Mouse (Mus musculus): ENCODE results near the gene Kif24. TPM values are rescaled to one million over a fixed set of nuclear protein-coding genes. Genes with fewer than 3 reads are reported as not detected.
A peak's percentile ranks its signal among the peaks of the same experiment; 100 is the strongest.

Gene Kif24
- polyA plus RNA-seq, 1 experiment from 2014 or later, result 1.3 TPM

DNA sequence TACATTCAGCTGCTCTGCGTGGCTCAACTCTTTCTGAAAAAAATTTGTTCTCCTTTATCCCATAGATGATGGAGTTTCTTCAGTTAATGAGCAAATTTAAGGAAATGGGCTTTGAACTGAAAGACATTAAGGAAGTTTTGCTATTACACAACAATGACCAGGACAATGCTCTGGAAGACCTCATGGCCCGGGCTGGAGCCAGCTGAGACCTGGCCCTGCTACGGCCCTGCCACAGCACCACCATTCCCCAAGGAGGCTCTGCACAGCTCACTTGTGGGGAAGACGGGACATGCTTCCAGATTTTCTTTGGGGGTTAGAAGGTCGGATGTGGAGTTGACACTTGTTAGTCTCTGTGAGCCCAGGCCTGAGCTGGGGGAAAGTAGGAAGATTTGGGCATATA is 76.1 kb downstream of the Kif24 start:
- Histone ChIP-seq H3K4me3 (ENCODE audit: low read depth, low read length) (no peak overlapping the region), H3K27ac (ENCODE audit: low read length) (no peak overlapping the region), H3K27me3 (replicated peaks; ENCODE audit: insufficient read depth, low read length) (no peaks in the 10 kb centered on the region), H3K9me3 (ENCODE audit: low read length) (no peaks in the 10 kb centered on the region), H3K4me2 (replicated peaks; ENCODE audit: low read depth, low read length) (no peak overlapping the region), H3K9ac (replicated peaks; ENCODE audit: low read depth) (no peak overlapping the region), H3K4me1 (ENCODE audit: insufficient read depth, low read depth, low read length) (no peaks in the 10 kb centered on the region), H3K36me3 (ENCODE audit: insufficient read depth, low read length) (no peaks in the 10 kb centered on the region; the same call in 1 of the 2 replicates)
- TF ChIP-seq CTCF (IDR thresholded peaks at IDR 0.05), result no peak
- TF ChIP-seq EP300 (IDR thresholded peaks at IDR 0.05), result no peak
- DNase-seq (ENCODE audit: low spot score) (no peak), ATAC-seq (no peak)
- 73% methylated on average over 5 of the region's 5 CpGs for WGBS

DNA sequence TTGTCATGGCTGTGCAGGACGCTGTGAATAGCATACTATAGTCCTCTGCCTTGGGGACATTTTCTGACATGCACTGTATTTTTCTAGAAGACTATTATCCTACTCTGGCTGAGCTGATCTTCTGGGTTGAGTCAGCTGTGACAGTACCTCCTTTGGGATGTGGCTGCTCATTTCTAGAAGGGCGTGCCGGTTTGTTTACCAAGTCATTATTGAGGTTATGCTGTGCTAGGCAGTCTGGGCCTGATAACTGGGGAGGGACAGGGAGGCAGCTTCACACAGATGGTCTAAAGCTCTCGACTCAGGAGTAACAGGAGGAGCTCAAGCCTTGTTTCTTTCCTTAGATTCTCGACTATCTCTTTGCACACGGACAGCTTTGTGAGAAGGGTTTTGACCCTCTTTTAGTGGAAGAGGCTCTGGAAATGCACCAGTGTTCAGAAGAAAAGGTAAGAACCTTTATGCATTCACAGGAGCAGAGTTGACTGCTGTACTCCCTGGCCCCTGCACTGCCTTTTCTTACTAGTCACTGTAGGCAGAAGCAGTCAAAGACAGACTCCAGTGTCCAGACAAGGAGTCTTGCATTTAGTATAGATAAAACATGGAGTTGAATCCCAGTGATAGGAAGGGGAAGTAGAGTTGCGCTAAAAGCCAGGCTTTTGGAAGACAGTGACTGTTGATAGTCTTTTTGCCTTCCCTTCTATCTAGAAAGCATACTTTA is 76.8 kb downstream of the Kif24 start:
- WGBS, result 72% methylated on average over 7 of the region's 7 CpGs
- no peak for TF ChIP-seq EP300 (IDR thresholded peaks at IDR 0.05)
- no peak for TF ChIP-seq CTCF (IDR thresholded peaks at IDR 0.05)
- Histone ChIP-seq H3K9ac (replicated peaks; ENCODE audit: low read depth) (no peak overlapping the region), H3K27me3 (replicated peaks; ENCODE audit: insufficient read depth, low read length) (no peaks in the 10 kb centered on the region), H3K4me1 (ENCODE audit: insufficient read depth, low read depth, low read length) (no peaks in the 10 kb centered on the region), H3K9me3 (ENCODE audit: low read length) (no peaks in the 10 kb centered on the region), H3K4me2 (replicated peaks; ENCODE audit: low read depth, low read length) (no peak overlapping the region), H3K27ac (ENCODE audit: low read length) (no peak overlapping the region), H3K36me3 (ENCODE audit: insufficient read depth, low read length) (no peaks in the 10 kb centered on the region; the same call in 1 of the 2 replicates), H3K4me3 (ENCODE audit: low read depth, low read length) (no peak overlapping the region)
- DNase-seq (ENCODE audit: low spot score) (no peak), ATAC-seq (no peak; the same call in 1 of the 2 replicates)

DNA sequence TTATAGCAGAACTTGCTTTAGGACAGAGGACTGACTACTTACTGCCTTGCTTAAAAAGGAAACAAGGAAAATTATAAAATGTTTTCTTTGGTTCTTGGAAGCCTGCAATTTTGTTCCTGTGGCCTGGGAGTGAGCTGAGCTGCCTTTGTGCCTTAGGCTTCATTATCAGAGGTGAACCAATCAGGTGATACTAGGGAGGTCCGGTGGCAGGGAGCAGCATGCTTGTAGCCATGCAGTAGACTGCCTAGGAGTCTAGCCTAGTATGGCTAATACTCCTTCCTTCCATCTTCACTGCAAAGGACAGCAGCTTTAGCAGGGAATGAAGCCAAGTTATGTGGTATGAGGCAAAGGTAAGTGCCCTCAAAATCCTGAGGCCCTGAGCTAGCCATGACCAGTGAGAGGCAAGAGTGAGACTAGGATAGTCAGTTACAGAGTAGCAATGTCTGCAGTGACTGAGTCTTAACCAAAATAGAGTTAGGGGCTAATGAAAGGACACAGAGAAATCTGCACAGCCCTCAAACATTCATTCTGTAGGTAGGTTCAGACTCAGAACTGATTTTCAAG is 78.2 kb downstream of the Kif24 start:
- ATAC-seq, result no peak
- TF ChIP-seq CTCF (IDR thresholded peaks at IDR 0.05) (no peak), EP300 (IDR thresholded peaks at IDR 0.05) (no peak)
- H3K4me3 ChIP-seq (ENCODE audit: low read depth, low read length), result no peak overlapping the region

DNA sequence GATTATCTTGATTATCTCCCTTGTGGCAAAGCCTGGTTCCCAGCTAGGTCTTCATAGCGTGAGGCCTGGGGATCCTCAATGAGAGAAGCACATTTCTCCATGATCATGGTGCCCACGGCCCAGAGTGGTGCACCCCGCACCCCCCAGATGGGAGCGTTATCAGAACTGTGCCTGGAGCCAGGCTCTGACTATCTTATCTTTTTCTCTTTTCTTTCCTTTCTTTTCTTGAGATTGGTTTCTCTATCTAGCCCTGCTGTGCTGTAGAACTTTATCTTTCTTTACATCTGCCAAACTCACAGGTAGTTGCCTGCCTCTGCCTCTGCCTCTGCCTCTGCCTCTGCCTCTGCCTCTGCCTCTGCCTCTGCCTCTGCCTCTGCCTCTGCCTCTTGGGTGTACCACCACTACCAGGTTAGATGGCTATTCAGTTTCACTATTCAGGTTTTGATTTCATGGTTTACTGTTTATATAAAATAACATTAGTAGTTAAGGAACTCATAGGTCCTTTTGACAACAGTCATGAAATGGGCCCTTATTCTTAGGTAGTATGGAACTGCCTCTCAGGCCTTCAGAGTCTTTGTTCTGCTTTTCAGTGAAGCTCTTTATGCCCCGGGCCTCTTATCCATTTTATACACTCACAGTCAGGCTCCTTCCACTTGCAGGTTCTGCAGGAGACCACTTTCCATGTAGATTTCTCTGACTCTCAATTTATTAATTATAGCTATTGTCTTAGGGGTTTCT is 83.3 kb downstream of the Kif24 start:
- peaks cover 22% of the 10 kb centered on the region for H3K36me3 ChIP-seq (ENCODE audit: insufficient read depth, low read length)
- ATAC-seq, result no peak
- 94% methylated on average over 5 of the region's 5 CpGs for WGBS

More for the DNA sequence above, 78.2 kb downstream of the Kif24 start:
- no peak overlapping the region for H3K9ac ChIP-seq (replicated peaks; ENCODE audit: low read depth)
- no peaks in the 10 kb centered on the region for H3K27me3 ChIP-seq (replicated peaks; ENCODE audit: insufficient read depth, low read length)
- H3K27ac ChIP-seq (ENCODE audit: low read length), result no peak overlapping the region
- no peaks in the 10 kb centered on the region for H3K4me1 ChIP-seq (ENCODE audit: insufficient read depth, low read depth, low read length)
- peaks cover 2% of the 10 kb centered on the region; the same call in 1 of the 2 replicates for H3K36me3 ChIP-seq (ENCODE audit: insufficient read depth, low read length)
- H3K9me3 ChIP-seq (ENCODE audit: low read length), result no peaks in the 10 kb centered on the region
- WGBS, result 71% methylated on average over 1 of the region's 1 CpGs
- DNase-seq (ENCODE audit: low spot score), result no peak
- no peak overlapping the region for H3K4me2 ChIP-seq (replicated peaks; ENCODE audit: low read depth, low read length)

DNA sequence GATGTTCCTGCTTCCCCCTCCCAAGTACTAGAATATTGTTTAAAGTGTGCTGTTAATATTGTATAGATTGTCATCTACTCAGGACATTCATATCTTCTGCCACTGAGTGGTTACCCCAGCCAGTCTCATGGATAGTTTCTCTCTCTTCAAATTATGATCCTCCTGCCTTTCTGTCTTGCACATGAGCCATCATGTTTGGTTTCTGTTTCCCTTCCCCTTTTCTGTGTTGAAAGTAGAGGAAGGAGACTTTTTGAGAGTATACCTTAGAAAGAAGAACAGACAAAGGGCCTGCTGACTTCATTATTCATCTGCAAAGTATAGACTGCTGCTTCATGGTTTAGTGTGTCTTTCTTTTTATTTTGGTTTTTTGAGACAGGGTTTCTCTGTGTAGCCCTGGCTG is 87.1 kb downstream of the Kif24 start:
- Histone ChIP-seq H3K27me3 (replicated peaks; ENCODE audit: insufficient read depth, low read length) (no peaks in the 10 kb centered on the region), H3K4me1 (ENCODE audit: insufficient read depth, low read depth, low read length) (no peaks in the 10 kb centered on the region), H3K36me3 (ENCODE audit: insufficient read depth, low read length) (peaks cover 22% of the 10 kb centered on the region), H3K4me3 (ENCODE audit: low read depth, low read length) (no peak overlapping the region), H3K4me2 (replicated peaks; ENCODE audit: low read depth, low read length) (no peak overlapping the region), H3K9me3 (ENCODE audit: low read length) (no peaks in the 10 kb centered on the region), H3K27ac (ENCODE audit: low read length) (no peak overlapping the region), H3K9ac (replicated peaks; ENCODE audit: low read depth) (no peak overlapping the region)
- ATAC-seq (no peak), DNase-seq (ENCODE audit: low spot score) (no peak)
- TF ChIP-seq CTCF (IDR thresholded peaks at IDR 0.05) (no peak), EP300 (IDR thresholded peaks at IDR 0.05) (no peak)

More for the DNA sequence above, 83.3 kb downstream of the Kif24 start:
- Histone ChIP-seq H3K4me3 (ENCODE audit: low read depth, low read length) (no peak overlapping the region), H3K27ac (ENCODE audit: low read length) (no peak overlapping the region), H3K9me3 (ENCODE audit: low read length) (no peaks in the 10 kb centered on the region), H3K4me2 (replicated peaks; ENCODE audit: low read depth, low read length) (no peak overlapping the region), H3K9ac (replicated peaks; ENCODE audit: low read depth) (no peak overlapping the region), H3K27me3 (replicated peaks; ENCODE audit: insufficient read depth, low read length) (no peaks in the 10 kb centered on the region), H3K4me1 (ENCODE audit: insufficient read depth, low read depth, low read length) (no peaks in the 10 kb centered on the region)
- no peak for TF ChIP-seq CTCF (IDR thresholded peaks at IDR 0.05)
- no peak for TF ChIP-seq EP300 (IDR thresholded peaks at IDR 0.05)
- no peak for DNase-seq (ENCODE audit: low spot score)

DNA sequence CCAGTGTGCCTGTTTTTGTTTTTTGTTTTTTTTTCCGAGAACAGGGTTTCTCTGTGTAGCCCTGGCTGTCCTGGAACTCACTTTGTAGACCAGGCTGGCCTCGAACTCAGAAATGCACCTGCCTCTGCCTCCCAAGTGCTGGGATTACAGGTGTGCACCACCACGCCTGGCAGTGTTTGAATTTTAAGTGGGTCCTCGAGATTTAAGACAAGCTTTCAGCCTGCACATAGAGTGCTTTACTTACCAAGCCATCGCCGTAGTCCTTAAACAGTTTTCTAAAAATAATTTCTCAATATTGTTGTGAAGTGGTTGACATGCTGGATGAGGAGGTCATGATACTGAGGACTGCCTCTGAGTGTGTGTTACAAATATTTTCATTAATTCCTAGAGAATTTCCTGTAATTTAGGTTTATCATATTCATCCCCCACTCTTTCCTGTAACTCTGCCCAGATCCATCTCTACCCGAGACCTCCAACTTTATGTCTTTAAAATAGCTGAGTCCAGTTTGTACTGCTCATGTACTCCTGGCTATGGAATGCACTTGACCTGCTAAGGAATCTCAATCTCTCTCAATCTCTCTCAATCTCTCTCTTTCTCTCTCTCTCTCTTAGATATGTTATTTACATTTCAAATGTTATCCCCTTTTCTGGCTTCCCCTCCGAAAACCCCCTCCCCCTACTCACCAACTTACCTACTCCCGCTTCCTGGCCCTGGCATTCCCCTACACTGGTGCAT is 94.8 kb downstream of the Kif24 start:
- H3K9ac ChIP-seq (replicated peaks; ENCODE audit: low read depth), result no peak overlapping the region
- no peaks in the 10 kb centered on the region for H3K36me3 ChIP-seq (ENCODE audit: insufficient read depth, low read length)
- ATAC-seq (peak; percentile 76), DNase-seq (ENCODE audit: low spot score) (peak; percentile 71)
- WGBS, result 61% methylated on average over 9 of the region's 9 CpGs
- H3K9me3 ChIP-seq (ENCODE audit: low read length), result no peaks in the 10 kb centered on the region
- H3K4me2 ChIP-seq (replicated peaks; ENCODE audit: low read depth, low read length), result no peak overlapping the region
- H3K4me1 ChIP-seq (ENCODE audit: insufficient read depth, low read depth, low read length), result no peaks in the 10 kb centered on the region
- TF ChIP-seq CTCF (IDR thresholded peaks at IDR 0.05) (no peak), EP300 (IDR thresholded peaks at IDR 0.05) (peak; percentile 56)
- H3K27me3 ChIP-seq (replicated peaks; ENCODE audit: insufficient read depth, low read length), result no peaks in the 10 kb centered on the region
- H3K4me3 ChIP-seq (ENCODE audit: low read depth, low read length), result no peak overlapping the region
- H3K27ac ChIP-seq (ENCODE audit: low read length), result 0 out of 2 replicates have a peak overlapping the region, but pooled peaks have one; percentile 14

Measured in lung, postnatal 0 days (tissue).